Mouse (Mus musculus) testis, adult 2 months (tissue): ENCODE measurements around the gene Clec16a.

Source experiments
- CTCF ChIP-seq: fragments of 200-500 bp; IDR thresholded peaks from 2 replicates; pipeline ENCODE4 v1.5.1; 2012; ENCODE audit warnings: low read depth, mild to moderate bottlenecking, inconsistent platforms, low read length, moderate library complexity; ENCODE audit not compliant: control insufficient read depth, insufficient read depth, insufficient replicate concordance
- POLR2A ChIP-seq: fragments of 200-500 bp; IDR thresholded peaks from 2 replicates; pipeline ENCODE4 v1.6.1; 2012; ENCODE audit warnings: low read depth, mild to moderate bottlenecking, inconsistent platforms, low read length, moderate library complexity; ENCODE audit not compliant: control insufficient read depth

GRCm38 (mm10) chr16:10515953-10516572 lies 29.1 kb upstream of the Clec16a start:
- no peak for TF ChIP-seq POLR2A
- no peak for TF ChIP-seq CTCF
